Mouse (Mus musculus): Measurements from ENCODE around the gene Slc22a19.
"Not testable (repeated sequence)": the region's sequence is repeated elsewhere in the genome, so short reads cannot be mapped to it uniquely, and the experiment has no call there.

Slc22a19 gene

DNA sequence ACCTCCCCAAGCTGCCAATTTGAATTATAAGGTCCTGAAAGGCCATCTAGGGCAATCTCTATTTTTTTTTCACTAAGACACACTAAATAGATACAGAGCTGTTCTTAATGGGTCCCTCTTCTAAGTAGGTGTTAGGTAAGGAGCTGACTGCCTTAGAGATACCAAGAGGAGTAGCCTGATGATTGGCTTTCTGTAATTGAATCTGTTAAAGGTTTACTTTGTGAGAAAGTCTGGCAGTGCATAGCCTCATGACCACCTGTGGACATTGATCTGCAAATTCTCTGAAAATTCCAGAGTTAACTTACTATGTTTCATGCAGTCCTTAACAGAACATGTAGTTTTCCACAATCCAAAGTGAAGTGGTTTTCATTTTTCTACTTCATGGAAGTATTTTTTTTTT, at the start of gene Slc22a19:
TSS of gene Slc22a19 (minus strand) at position 163 of the 400 bp plus-strand sequence.
- no peak for DNase-seq (ENCODE audit: low spot score)

DNA sequence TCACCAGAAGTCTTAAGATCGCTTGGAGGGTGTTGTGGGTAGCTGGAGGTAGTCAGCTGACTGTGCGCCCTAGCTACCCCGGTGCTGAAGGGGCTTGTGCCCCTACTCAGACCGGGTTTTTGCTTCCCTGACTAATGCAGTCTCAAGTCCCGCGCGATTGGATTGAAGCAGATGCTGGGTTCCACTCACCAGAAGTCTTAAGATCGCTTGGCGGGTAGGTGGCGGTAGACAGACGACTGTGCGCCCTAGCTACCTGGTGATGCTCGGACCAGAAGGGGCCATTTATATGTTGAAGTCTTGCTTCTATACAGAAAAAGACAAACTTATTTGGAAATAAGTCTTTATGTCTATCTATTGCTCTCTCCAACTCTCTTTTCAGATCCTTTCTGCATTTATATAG, 42.3 kb upstream of the Slc22a19 start:
- not testable (repeated sequence) for DNase-seq (ENCODE audit: low spot score)

DNA sequence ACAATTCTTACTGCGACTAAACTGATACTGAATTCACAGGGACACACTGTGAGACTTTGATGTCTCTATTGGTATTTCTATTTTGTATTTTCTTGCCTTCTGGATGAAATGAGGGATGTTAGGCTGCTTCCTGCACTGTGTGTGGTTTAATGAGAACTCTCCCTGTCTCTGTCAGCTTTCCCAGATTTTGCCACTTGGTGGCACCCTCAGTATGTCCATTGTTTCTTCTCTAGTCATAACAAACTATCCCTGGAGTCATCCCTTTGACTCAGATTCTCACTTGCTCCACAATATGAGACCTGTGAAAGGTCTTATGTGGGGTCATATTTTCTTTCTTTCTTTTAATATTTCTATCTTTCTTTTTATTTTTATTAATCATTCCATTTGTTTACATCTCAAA, 18.4 kb upstream of the Slc22a19 start:
- no peak for DNase-seq (ENCODE audit: low spot score)

- DNase-seq (ENCODE audit: low spot score), result not testable (repeated sequence)
These were observed 18.0 kb downstream of the Slc22a19 start for GRCm38 (mm10) chr19:7693104-7693503.

GRCm38 (mm10) chr19:7691259-7691658, 19.9 kb downstream of the Slc22a19 start:
- no peak for DNase-seq (ENCODE audit: low spot score)

DNA sequence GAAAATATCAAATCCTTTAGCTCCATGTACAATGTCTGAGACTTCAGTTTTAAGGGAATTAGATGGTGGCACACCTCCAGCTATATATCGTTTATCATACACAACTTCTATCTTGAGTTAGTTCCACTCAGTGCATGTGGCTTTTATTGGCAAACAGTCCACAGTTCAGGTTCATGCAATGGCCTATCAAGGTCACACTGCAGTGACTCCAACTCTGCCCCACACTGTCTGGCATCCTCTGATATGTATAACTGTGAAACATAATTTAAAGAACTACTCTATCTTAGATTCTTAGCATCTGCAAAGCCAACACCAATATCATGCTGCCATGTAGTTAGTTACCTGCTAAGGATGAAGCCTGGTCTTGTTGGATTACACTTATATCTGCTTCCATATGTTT, 23.1 kb downstream of the Slc22a19 start:
- DNase-seq (ENCODE audit: low spot score), result no peak

GRCm38 (mm10) chr19:7672033-7672432, 39.1 kb downstream of the Slc22a19 start:
- DNase-seq (ENCODE audit: low spot score), result no peak

GRCm38 (mm10) chr19:7648913-7649666, 62.0 kb downstream of the Slc22a19 start:
- no peak for DNase-seq (ENCODE audit: low spot score)

DNA sequence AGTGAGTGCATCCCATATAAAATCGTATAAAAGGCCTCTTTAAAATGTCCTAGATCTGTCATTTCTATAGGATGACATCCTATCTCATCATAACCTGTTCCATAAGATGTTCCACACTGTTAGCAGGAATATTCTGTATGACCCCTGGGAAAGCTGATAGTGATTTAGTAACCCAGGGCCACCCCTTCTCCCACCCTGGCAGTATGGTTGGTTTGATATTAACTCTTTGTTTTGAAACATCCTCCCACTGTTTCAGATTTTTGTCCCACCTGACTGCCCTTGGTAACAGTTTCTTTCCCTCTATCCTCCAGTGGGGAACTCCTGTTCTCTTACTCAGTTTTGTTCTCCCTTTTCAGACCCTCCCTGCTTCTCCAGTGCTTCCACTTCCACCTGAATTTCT, 77.3 kb downstream of the Slc22a19 start:
- no peak for DNase-seq (ENCODE audit: low spot score)

- DNase-seq (ENCODE audit: low spot score), result no peak
These were observed 78.1 kb downstream of the Slc22a19 start for GRCm38 (mm10) chr19:7633021-7633420.

Data from T-cell, adult 2 months (primary cell).